Mouse (Mus musculus) embryonic facial prominence, embryonic 13.5 days (tissue): Measurements from ENCODE around the gene Mad1l1. TPM values are rescaled to one million over a fixed set of nuclear protein-coding genes. Genes with fewer than 3 reads are reported as not detected.
"Not testable (repeated sequence)": the region's sequence is repeated elsewhere in the genome, so short reads cannot be mapped to it uniquely, and the experiment has no call there.

Source experiments
- ATAC-seq: fragments of 200-750 bp; cut with Nextera tagmentation; 2 replicates; pipeline ENCODE4 v1.8.0; 2017; ENCODE audit warnings: low read depth; ENCODE audit not compliant: insufficient number of reproducible peaks, insufficient read depth, low FRiP score, low TSS enrichment
- H3K27ac ChIP-seq: fragments of 300-500 bp; sonication (generic); 2 replicates; pipeline ENCODE4 v1.5.1; 2015; ENCODE audit warnings: moderate library complexity, mild to moderate bottlenecking, inconsistent platforms
- H3K27me3 ChIP-seq: fragments of 300-500 bp; sonication (generic); 2 replicates; pipeline ENCODE4 v1.6.1; 2015; ENCODE audit warnings: mild to moderate bottlenecking, inconsistent platforms
- H3K36me3 ChIP-seq: fragments of 300-500 bp; sonication (generic); 2 replicates; pipeline ENCODE4 v1.6.1; 2015; ENCODE audit warnings: mild to moderate bottlenecking, inconsistent platforms
- H3K4me1 ChIP-seq: fragments of 300-500 bp; sonication (generic); 2 replicates; pipeline ENCODE4 v1.6.1; 2015; ENCODE audit warnings: inconsistent platforms
- H3K4me2 ChIP-seq: fragments of 300-500 bp; sonication (generic); 2 replicates; pipeline ENCODE4 v1.6.1; 2015; ENCODE audit warnings: moderate library complexity, mild to moderate bottlenecking, inconsistent platforms
- H3K4me3 ChIP-seq: fragments of 300-500 bp; sonication (generic); 2 replicates; pipeline ENCODE4 v1.5.1; 2015; ENCODE audit warnings: mild to moderate bottlenecking, inconsistent platforms
- H3K9ac ChIP-seq: fragments of 300-500 bp; sonication (generic); 2 replicates; pipeline ENCODE4 v1.6.1; 2015; ENCODE audit warnings: mild to moderate bottlenecking, inconsistent platforms
- H3K9me3 ChIP-seq: fragments of 300-500 bp; sonication (generic); 2 replicates; pipeline ENCODE4 v1.6.1; 2016; ENCODE audit warnings: inconsistent platforms
- WGBS: fragments of 180-500 bp; shearing (Covaris S2); methylation state at CpG from one replicate; pipeline ENCODE4 v1.1.7; 2015; ENCODE audit warnings: mixed read lengths; 5-methylcytosine and 5-hydroxymethylcytosine counted together
- polyA plus RNA-seq: library from polyadenylated mRNA; unstranded; fragments of >200 nt; fragmentation: Nextera tagmentation; extraction: Ambion mirVana; gene quantifications from 2 replicates; pipeline ENCODE4 v1.2.1, GENCODE M21; 2015

Mad1l1 gene
- polyA plus RNA-seq = 55.5 and 58.1 TPM in 2 replicates

DNA sequence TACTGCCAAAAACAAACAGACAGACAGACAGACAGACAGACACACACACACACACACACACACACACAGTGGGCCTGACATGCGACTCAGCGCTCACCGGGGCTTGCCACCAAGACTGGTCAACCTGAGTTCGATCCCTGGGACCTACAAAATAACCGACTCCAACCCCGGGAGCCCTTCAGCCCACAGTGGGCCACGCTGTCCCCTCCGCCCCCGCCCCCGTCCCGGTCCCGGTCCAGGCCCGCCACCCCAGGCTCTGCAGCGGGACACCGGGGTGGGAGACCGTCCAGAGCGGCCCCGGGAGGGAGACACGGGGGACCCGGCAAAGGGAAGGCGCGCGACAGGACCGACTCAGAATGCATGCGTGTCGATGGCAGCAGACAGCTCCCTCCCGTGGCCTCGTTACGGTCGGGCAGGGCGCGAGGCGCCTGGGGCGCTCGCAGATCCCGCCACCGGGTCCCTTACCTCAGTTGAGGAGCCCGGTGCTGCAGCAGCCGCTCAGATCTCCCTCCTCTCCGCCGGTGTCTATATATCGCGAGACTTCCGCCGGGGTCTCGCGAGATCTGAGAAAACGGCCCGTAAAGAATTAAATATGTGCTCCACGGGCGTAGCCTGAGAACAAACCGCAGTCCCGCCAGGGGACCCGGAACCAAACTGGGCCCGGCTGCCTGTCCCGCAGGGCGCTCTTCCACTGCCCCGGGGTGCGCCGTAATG lies at the start of gene Mad1l1, which contains the start of gene Nudt1:
Mad1l1 (minus strand) TSS at position 511 of the 714 bp plus-strand sequence.
Nudt1 (plus strand) TSS at position 615 of the 714 bp plus-strand sequence.
- Histone ChIP-seq H3K36me3 (peaks cover 5% of the 10 kb centered on the region), H3K27ac (peak within 1 kb of the TSS; percentile 89), H3K4me3 (peak within 1 kb of the TSS; percentile 95), H3K4me1 (peaks cover 14% of the 10 kb centered on the region), H3K9me3 (no peaks in the 10 kb centered on the region), H3K27me3 (no peaks in the 10 kb centered on the region), H3K4me2 (peak within 1 kb of the TSS; percentile 71), H3K9ac (peak within 1 kb of the TSS; percentile 99)
- WGBS = under 1% methylated on average over 54 of the region's 60 CpGs
- ATAC-seq = peak; percentile 82

DNA sequence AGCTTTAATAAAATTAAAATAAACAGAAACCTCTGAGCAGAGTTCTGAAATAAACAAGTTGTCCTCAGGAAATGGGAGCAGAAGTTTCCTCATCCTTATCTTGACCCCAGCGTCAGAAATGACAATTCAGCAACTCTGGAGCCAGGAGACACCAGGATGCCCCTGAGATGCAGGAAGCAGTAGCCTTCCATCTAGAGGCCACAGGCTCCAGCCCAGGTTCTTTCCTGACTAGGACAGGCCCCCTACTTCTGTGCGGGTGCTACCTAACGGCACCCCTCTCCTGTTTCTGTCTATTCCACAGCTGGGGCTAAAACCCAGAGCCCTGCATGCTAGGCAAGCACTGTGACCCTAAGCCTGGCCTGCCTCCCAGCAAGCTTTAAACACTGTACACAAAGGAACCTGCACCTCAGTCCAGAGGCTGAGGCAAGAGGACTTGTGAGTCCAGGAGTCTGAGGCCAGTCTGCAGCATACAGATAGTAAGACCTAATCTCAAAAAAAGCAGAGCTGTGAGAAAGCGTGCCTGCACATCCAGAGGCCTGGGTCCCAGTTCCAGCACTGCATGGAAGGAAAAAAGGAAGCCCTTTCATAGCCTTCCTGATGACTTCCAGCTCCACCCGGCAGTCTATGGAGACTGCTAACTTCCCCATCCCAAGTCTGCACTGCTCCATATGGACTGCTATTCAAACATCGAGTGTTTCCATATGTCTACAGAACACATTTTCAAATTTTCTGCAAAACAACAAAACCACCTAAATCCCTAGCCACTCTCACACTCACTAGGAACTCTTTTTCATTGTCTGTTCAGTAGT lies 49.3 kb upstream of the Mad1l1 start:
- Histone ChIP-seq H3K27ac (peak overlapping the region; percentile 60), H3K9ac (0 out of 2 replicates have a peak overlapping the region, but pooled peaks have one; percentile 36), H3K4me2 (no peak overlapping the region), H3K4me3 (no peak overlapping the region), H3K9me3 (no peaks in the 10 kb centered on the region), H3K4me1 (peaks cover 13% of the 10 kb centered on the region), H3K27me3 (no peaks in the 10 kb centered on the region), H3K36me3 (no peaks in the 10 kb centered on the region)
- ATAC-seq = no peak
- WGBS = 66% methylated on average over 6 of the region's 6 CpGs

DNA sequence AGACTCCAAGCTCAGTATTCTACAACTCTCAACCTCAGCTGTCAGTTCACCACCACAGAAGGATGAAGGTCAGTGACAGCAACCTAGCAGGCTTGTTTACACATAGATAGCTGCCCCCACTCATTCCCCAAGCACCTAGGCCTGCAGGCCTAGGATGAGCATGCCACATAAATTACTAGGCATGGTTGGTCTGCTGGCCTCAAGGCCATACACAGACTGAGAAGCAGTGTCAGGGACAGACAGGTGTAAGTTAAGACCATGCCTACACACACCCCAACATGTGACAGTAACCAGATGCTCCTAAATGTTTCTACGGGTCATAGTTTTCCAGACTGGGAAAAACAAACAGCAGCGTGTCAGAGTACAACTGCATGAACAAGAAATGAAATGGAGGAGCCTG lies 48.1 kb upstream of the Mad1l1 start:
- WGBS = 80% methylated on average over 2 of the region's 2 CpGs
- Histone ChIP-seq H3K9me3 (no peaks in the 10 kb centered on the region), H3K4me2 (no peak overlapping the region), H3K27ac (no peak overlapping the region), H3K27me3 (no peaks in the 10 kb centered on the region), H3K36me3 (no peaks in the 10 kb centered on the region), H3K4me1 (peaks cover 13% of the 10 kb centered on the region), H3K4me3 (no peak overlapping the region), H3K9ac (no peak overlapping the region)
- ATAC-seq = no peak

DNA sequence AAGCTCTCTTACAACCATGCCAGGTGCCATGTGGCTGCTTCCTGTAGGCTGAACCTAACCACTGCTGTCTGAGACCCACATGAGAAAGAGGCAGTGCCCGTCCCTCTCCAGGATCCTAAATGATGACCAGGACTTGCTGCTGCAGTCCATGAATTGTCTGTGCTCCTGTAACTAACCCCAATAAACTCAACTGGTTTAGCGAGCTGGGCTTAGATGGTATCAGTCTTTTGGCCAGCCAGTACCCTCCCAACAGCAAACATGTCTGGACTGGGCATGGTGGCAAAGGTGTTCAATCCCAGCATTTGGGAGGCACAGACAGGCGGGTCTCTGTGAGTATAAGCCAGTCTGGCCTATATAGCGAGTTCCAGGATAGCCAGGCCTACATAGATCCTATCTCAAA lies 47.6 kb upstream of the Mad1l1 start:
- Histone ChIP-seq H3K4me2 (no peak overlapping the region), H3K9ac (no peak overlapping the region), H3K4me3 (no peak overlapping the region), H3K36me3 (no peaks in the 10 kb centered on the region), H3K27me3 (no peaks in the 10 kb centered on the region), H3K4me1 (peaks cover 13% of the 10 kb centered on the region), H3K9me3 (no peaks in the 10 kb centered on the region), H3K27ac (no peak overlapping the region)
- ATAC-seq = no peak
- 90% methylated on average over 4 of the region's 4 CpGs for WGBS

DNA sequence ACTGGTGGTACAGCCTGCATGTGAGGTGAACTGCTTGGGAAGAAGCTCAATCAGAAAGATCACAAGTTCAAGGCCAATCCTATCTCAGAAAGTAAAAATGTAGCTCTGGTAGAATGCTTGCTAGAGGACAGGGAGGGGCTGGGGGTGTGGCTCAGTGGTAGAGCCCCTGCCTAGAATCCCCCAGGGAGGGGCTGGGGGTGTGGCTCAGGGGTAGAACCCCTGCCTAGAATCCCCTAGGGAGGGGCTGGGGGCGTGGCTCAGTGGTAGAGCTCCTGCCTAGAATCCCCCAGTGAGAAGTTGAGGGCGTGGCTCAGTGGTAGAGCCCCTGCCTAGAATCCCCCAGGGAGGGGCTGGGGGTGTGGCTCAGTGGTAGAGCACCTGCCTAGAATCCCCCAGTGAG lies 46.8 kb upstream of the Mad1l1 start:
- not testable (repeated sequence) for H3K4me3 ChIP-seq

DNA sequence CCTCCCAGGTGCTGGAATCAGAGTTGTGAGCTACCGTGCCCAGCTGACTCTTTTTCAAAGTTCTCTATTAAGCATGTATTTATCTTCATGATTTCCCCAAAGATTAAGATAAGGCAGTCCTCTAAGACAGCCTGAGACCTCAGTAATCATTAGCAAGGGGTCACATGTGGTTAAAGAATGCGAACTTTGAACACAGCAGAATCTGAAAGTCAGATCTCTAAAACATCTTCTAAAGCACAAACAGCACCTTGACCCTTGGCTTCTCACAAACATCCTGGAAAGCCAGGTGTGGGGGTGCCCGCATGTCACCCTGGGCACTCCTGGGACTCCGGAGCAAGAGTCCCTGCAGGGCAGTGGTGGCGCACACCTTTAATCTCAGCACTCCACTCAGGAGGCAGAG lies 43.1 kb upstream of the Mad1l1 start:
- H3K9me3 ChIP-seq = no peaks in the 10 kb centered on the region
- H3K27me3 ChIP-seq = no peaks in the 10 kb centered on the region
- ATAC-seq = no peak
- no peak overlapping the region for H3K9ac ChIP-seq
- H3K4me3 ChIP-seq = no peak overlapping the region
- H3K4me1 ChIP-seq = no peaks in the 10 kb centered on the region
- H3K27ac ChIP-seq = no peak overlapping the region
- H3K4me2 ChIP-seq = no peak overlapping the region
- 93% methylated on average over 5 of the region's 5 CpGs for WGBS
- peaks cover 4% of the 10 kb centered on the region; the same call in 1 of the 2 replicates for H3K36me3 ChIP-seq

More for the DNA sequence above, 46.8 kb upstream of the Mad1l1 start:
- H3K27ac ChIP-seq, H3K4me2 ChIP-seq, ATAC-seq, H3K9me3 ChIP-seq, H3K36me3 ChIP-seq, H3K9ac ChIP-seq, H3K27me3 ChIP-seq: not testable (repeated sequence)
- H3K4me1 ChIP-seq = peaks cover 13% of the 10 kb centered on the region
- WGBS = 85% methylated on average over 2 of the region's 2 CpGs

DNA sequence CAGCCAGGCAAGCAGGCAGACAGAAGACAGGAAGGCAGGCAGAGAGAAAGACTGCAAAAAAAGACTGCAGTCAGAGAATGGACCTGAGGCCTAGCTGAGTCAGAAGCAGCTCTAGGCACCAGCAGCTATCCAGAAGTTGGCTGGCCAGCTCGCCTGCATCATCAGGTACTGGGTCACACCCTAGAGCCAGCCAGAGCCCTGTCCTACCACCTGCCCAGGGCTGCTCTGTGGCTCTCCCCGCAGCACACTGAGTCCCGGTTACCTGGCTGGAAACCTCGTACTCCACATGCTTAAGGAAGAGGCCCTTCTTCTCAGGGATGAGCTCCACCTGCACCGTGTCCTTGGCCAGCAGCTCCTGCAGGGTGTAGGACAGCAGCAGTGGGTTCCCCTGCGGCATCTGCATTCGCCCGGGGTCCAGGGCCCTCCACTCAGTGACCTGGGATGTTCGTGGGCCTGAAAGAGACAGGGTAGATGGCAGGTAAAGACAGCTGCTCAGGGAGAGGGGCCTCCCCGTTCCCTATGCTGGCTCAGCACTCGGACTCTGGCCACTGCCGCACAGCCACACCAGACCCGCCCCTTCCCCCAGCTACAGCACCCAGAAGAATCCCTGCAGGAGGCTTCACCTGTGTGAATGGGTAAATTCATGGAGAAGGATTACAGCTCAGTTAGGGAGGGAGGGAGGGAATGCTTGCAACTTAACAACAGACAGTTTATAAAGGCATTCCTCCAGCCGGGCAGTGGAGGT lies 38.8 kb upstream of the Mad1l1 start:
- no peak for ATAC-seq

DNA sequence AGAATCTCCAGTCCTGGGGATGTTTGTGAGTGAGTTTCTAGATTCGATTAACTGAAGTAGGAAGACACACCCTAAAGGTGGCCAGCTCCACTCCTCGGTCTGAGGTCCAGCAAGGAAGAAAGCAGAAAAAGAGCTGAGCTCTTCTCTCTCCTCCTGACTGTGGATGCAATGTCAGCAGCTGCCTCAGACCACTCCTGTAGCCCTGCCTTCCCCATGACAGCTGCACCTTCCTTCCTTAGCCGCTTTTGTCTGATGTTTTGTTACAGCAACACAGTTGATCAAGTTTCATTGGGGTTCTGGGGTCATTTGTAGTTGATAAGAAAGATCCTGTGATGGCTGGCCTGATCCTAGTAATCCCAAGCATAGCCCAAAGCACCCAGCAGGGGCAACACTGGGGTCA lies 36.1 kb upstream of the Mad1l1 start:
- H3K9ac ChIP-seq = no peak overlapping the region
- H3K27ac ChIP-seq = no peak overlapping the region
- 86% methylated on average over 3 of the region's 3 CpGs for WGBS
- H3K27me3 ChIP-seq = no peaks in the 10 kb centered on the region
- no peak overlapping the region for H3K4me3 ChIP-seq
- H3K36me3 ChIP-seq = peaks cover 63% of the 10 kb centered on the region
- no peaks in the 10 kb centered on the region for H3K4me1 ChIP-seq
- no peak overlapping the region for H3K4me2 ChIP-seq
- ATAC-seq = no peak
- H3K9me3 ChIP-seq = no peaks in the 10 kb centered on the region

More for the DNA sequence above, 38.8 kb upstream of the Mad1l1 start:
- Histone ChIP-seq H3K27ac (no peak overlapping the region), H3K27me3 (no peaks in the 10 kb centered on the region), H3K9me3 (no peaks in the 10 kb centered on the region), H3K9ac (no peak overlapping the region), H3K4me1 (no peaks in the 10 kb centered on the region), H3K4me3 (no peak overlapping the region), H3K36me3 (peaks cover 40% of the 10 kb centered on the region), H3K4me2 (no peak overlapping the region)
- 75% methylated on average over 14 of the region's 14 CpGs for WGBS

DNA sequence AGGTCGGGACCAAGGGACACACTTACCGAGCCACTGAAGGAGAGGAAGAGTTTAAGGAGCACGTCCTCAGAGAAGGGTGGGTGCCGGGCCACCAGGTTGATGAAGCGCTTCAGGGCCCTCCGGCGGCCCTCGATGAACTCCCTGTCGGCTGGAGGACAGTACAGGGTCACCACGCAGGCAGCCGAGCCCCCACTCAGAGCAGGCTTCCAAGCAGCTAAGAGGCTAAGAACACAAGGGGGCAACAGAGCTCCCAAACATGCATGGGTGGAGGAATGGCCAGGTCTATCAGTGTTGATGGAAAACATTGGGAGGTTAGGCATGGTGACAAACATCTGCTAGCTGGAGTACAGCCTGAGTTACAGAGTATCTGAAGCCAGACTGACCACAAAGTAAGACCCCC lies 34.6 kb upstream of the Mad1l1 start:
- WGBS = 91% methylated on average over 11 of the region's 11 CpGs
- Histone ChIP-seq H3K27ac (no peak overlapping the region), H3K27me3 (no peaks in the 10 kb centered on the region), H3K36me3 (peaks cover 77% of the 10 kb centered on the region), H3K4me2 (no peak overlapping the region), H3K9ac (no peak overlapping the region), H3K4me3 (no peak overlapping the region), H3K9me3 (no peaks in the 10 kb centered on the region), H3K4me1 (no peaks in the 10 kb centered on the region)
- no peak for ATAC-seq

DNA sequence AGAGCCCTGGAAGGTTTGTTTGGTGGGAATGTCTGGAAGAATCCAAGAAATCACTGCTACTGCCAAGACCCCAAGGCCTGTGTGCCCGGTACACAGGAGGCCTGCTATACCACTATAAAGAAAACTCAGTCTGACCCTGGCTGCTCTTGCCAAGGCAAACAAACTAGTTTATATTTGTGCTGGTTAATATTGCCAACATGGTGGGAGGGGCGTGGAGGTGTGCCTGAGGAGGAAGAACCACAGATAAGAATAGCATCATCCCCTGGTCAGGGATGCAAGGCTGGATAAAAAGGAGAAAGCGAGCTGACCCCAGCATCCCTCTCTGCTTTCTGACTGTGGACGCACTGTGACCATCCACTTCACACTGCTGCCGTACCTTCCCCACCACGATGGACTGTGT lies 31.0 kb upstream of the Mad1l1 start:
- Histone ChIP-seq H3K27me3 (no peaks in the 10 kb centered on the region), H3K4me2 (no peak overlapping the region), H3K4me1 (no peaks in the 10 kb centered on the region), H3K36me3 (peaks cover 65% of the 10 kb centered on the region), H3K4me3 (no peak overlapping the region), H3K9me3 (no peaks in the 10 kb centered on the region), H3K9ac (no peak overlapping the region), H3K27ac (no peak overlapping the region)
- WGBS = 94% methylated on average over 6 of the region's 6 CpGs
- no peak for ATAC-seq

DNA sequence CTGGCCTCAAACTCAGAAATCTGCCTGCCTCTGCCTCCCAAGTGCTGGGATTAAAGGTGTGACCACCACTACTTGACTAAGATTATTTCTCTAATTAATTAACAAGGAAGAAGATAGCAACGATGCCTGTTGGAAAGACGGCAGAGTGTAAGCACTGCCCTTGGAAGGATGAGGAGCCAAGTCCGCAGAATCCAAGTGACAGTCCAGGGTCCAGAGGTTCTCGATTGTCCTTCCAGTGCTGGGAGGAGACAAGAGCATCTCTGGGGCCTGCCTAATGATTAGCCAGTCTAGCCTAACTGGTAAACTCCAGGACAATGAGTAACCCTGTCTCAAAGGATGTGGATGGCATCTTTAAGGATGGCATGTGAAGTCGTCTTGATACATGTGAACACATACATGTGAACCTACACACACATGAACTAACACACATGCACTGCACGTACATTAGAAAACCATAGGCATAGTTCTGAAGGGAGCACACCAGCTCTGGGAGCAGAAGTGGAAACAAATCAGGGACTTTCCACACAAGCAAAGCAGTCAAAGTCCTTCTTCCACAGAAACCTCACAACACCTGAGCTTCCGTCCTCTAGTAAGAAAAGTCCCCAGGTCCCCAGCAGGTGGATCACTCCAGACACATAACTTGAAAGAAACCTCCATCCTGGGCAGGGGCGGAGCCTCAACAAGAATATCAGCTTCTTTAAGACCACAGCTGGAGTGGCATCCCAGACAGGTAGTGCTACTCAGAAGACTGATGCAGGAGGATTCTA lies 29.6 kb upstream of the Mad1l1 start:
- Histone ChIP-seq H3K27me3 (no peaks in the 10 kb centered on the region), H3K9me3 (no peaks in the 10 kb centered on the region), H3K36me3 (peaks cover 59% of the 10 kb centered on the region), H3K4me3 (no peak overlapping the region), H3K4me1 (no peaks in the 10 kb centered on the region), H3K9ac (no peak overlapping the region), H3K27ac (no peak overlapping the region), H3K4me2 (no peak overlapping the region)
- ATAC-seq = no peak
- WGBS = 96% methylated on average over 8 of the region's 8 CpGs
